Mouse (Mus musculus): ENCODE data around the gene Nmnat2. TPM values are rescaled to one million over a fixed set of nuclear protein-coding genes. Genes with fewer than 3 reads are reported as not detected.

Nmnat2 gene
- total RNA-seq, 2 experiments from 2014 or later = 136 to 152 TPM

DNA sequence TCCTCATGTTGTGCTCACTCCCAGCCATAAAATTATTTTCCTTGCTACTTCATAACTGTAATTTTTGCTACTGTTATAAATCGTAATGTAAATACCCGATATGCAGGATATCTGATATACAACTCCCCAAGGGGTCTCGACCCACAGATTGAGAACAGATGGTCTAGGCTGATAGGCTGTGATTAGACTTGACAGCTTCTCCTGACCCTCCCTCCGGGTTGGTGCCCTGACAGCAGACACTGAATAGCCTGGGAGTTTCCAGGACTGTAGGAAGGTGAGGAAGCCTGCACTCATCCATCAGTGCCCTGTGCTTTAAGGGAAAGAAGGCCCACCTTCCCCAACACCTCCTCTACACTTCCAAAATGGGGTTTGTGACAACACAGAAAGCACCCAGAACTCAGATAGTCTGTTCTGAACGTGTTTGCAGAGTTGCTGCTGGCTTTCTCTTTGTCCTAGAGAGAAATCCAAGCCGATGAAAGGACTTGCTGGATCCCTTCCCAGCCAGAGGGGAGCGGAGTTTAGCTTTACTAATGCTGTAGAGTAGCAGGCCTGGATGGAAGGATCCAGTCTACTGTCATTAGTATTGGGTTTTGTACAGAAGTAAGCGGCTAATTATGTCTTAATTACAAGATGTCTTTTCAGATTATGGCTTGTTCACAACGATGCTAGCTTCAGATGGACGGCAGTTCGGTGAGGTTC lies 61.8 kb downstream of the Nmnat2 start:
- DNase-seq (ENCODE audit: low spot score in 2 of 2) = no peak

DNA sequence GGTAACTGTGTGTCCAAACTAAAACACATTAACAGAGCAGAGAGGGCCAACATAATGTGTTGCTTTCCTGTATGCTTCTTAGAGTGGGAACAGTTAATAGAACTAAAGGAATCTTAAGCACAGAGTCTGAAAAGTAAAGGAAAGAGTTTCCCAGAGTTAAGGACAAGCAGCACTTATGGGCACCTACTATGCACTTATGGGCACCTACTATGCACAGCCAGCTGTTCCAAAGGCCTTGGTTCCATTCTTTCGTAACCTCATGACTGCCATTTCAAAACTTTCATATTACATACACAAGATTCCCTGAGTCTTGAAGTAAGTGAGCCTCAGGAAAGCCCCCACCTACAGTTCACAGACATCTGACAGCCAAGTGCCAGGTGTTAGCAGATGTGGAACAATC lies 64.3 kb downstream of the Nmnat2 start:
- no peak for DNase-seq (ENCODE audit: low spot score in 2 of 2)

DNA sequence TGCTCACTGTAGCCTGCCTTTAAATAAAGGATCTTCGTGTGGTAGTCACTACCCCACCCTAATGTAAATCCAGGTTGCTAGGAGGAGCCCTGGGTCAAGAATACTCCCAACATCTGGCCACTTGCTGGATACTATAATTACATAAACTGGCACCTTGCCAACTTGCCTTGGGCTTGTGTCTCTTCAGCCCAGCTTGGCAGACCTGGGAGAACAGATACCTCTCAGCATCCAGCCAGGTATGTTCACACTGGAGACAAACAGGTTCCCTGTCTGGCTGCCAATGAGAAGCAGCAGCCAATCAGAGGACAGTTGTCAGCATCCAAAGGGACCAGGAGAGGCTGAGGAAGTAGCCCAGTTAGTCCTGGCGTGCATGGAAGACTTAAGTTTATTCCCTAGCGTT lies 64.8 kb downstream of the Nmnat2 start:
- DNase-seq (ENCODE audit: low spot score in 2 of 2) = no peak

DNA sequence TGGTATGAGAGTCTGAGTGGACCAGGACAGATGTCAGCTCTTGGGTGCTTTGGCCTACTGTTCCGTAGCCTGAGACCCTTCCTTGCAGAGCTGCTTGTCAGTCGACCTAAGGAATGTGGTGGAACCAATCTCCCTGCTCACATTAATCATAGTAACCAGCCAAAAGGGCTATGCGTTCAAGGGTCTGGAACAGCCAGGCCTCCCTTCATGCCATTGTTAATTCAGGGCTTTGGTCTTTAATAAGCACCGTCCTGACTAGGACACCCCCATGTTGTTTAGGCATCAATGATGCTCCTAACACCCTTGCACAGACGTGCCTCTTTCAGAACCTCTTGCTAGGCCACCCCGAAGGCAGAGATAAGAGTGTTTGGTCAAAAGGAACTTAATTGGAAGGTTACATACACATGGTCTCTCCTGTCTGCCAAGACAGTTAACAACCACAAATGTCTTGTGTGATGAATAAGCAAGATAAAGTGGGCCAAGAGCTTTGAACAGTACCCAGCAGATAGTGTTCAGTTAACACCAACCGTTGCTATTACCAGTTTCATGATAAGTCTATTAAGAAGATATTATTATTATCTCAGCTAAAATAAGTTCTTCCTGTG lies 66.3 kb downstream of the Nmnat2 start:
- no peak for DNase-seq (ENCODE audit: low spot score in 2 of 2)

DNA sequence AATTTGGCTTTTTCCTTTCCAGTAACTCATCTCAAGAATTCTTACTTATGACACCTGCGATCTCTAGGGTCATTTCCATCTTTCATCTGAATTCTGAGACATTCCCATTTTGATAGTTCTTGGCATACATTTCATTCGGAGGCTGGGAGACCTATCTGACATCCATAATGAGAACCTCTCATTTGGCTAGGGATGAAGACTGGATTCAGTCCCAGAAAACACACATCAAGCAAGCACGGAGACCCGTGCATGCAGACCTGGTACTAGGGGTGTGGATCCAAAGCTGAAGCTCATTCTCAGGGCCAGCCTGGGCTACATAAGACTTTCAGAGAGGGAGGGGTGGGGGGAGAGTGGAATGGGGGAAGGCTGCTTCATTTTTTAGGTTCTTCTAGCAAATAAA lies 68.2 kb downstream of the Nmnat2 start:
- no peak for DNase-seq (ENCODE audit: low spot score in 2 of 2)

DNA sequence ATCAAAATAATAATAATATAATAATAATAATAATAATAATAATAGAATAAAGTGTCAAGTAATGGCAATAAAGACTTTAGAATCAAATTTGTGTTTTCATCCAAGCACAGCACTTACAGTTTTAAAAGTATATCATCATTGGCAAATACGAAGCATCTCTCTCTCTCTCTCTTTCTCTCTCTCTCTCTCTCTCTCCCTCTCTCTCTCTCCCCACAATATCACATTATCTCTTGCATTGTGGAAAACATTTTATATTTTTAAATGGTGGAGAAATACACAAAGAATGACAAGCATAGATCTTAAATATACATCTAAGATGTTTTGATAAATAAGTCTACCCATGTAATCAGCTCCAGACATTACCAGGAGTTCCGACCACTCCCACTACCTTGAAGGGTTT lies 69.1 kb downstream of the Nmnat2 start:
- DNase-seq (ENCODE audit: low spot score in 2 of 2) = no peak

DNA sequence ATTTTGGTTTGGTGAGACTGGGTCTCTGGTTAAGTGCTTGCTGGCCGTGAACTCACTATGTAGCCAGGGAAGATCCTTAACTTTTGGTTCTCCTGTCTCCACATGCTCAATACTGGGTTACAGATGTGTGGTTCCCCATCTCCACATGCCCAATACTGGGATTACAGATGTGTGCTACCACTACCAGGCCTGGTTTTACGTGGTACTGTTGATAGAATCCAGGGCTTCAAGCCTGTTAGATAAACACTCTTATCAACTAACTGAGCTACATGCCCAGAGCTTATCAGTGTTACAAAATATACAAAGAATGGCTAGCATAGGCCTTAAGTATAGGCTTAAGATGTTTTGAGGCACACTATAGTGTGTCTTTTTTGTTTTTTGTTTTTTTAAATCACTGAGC lies 69.7 kb downstream of the Nmnat2 start:
- DNase-seq (ENCODE audit: low spot score in 2 of 2) = no peak

DNA sequence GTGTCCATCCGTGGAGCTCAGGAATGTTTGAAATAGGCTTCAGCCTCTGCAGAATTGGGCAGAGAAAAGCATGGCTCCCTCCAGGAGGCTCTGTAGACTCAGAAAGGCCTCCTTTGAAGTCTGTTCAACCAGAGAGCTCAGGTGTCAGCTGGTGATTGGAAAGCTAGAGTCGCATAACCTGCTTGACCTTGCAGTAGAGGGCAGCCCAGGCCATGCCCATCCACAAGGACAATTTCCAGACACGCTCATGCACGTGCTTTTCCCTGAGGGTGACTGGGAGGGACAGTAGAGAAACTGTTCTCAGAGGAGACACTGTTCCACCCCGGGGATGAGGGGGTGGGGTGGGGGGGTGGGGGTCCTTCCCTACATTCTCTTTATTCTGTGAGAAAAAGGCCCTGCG lies 76.6 kb downstream of the Nmnat2 start:
- DNase-seq (ENCODE audit: low spot score in 2 of 2) = no peak

DNA sequence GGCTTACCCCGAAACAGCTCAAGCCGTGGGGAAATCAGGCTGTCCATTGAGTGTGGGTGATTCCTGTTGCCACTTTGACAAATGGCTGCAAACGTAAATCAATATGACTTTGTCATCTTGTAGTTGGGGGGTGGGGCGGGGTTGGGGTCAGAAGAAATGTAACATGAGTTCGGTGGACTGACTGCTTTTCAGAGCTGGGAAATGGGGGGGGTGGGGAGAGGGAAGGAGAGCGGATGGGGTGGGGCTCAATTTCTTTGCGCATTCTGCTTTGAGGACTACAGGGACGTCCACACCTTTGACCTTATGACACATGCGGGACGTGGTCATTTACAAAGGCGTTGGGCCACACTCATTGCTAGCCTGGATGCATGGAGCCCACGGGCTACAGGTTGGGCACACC lies 77.2 kb downstream of the Nmnat2 start:
- DNase-seq (ENCODE audit: low spot score in 2 of 2) = no peak

DNA sequence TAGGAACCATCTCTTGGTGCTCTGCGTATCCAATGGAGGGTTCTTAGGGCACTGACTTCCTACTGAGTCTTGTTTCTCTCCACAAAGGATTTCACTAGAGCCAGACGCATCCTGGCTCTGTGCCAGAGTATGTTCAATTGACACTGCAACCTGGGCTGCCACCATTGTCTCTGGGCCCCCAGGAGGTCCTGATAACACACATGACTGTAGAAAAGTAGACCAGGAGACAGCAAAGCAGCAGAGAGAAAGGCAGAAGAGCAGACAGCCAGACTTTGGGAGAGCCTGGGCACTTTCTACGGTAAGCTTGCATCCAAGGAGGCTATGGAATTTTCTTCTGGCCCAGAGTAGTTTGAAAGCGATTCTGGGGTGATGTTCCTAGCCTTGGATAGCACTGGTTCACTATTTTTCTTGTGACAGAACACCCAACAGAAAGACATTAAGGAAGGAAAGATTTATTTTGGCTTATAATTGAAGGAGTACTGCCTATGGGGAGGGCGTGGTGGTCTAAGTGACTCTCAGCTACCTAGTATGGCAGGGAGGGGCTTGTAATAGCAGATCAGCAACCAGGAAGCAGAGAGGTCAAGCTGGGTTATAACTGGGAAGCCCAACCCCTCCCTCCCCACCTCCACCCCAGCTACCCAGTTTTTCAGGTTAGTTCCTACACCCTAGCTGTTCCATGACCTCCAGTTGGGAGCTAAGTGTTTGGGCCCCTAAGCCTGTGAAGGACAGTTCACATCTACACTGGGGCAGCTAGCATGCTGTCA lies 78.5 kb downstream of the Nmnat2 start:
- DNase-seq (ENCODE audit: low spot score in 2 of 2) = no peak

DNA sequence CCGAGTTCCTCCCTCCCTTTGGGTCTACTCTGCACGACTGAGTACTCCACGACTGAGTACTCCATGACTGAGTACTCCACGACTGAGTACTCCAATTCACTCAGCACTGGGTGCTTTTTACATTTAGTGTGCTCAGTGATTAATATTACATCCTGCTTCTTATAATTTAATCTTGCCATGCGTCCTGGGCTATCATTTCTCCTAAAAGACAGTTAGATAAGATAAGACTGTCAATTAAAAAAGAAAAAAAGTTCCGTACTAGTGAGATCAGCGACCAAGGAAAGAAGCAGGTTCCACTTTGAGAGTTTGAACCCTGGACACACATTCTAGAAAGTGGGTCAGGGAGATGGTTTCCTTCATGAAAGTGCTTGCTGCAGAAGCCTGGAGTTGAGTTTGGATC lies 79.3 kb downstream of the Nmnat2 start:
- DNase-seq (ENCODE audit: low spot score in 2 of 2) = no peak

DNA sequence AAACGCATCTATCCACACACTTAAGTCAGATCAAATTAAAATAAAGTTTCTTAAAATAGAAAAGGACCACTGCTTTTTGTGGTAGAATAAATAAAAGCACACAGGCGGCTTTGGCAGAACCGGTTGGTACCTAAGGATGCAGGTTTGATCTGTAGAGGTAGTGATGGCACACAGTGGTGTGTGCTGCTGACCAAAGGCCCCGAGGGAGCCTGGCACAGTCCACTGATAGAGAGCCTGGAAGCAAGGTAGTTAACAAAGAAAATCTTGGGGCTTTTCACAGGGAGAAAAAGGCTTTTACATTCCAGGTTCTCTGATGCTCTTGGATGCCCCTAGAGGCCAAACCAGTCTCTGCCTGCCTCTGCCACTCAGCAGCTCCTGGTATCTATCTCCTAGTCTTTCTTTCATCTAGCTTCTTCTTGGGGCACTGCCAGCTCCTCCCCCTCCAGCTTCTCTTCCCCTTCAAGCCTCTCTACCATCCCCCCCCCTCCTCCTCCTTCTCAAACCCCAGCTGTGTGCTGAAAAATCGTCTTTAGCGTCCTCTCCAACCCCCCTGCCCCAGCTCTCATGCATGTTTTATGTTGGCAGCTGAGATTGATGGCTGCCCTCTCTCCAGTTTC lies 80.6 kb downstream of the Nmnat2 start:
- peak; percentile 59 to 85 for DNase-seq (ENCODE audit: low spot score in 2 of 2)

DNA sequence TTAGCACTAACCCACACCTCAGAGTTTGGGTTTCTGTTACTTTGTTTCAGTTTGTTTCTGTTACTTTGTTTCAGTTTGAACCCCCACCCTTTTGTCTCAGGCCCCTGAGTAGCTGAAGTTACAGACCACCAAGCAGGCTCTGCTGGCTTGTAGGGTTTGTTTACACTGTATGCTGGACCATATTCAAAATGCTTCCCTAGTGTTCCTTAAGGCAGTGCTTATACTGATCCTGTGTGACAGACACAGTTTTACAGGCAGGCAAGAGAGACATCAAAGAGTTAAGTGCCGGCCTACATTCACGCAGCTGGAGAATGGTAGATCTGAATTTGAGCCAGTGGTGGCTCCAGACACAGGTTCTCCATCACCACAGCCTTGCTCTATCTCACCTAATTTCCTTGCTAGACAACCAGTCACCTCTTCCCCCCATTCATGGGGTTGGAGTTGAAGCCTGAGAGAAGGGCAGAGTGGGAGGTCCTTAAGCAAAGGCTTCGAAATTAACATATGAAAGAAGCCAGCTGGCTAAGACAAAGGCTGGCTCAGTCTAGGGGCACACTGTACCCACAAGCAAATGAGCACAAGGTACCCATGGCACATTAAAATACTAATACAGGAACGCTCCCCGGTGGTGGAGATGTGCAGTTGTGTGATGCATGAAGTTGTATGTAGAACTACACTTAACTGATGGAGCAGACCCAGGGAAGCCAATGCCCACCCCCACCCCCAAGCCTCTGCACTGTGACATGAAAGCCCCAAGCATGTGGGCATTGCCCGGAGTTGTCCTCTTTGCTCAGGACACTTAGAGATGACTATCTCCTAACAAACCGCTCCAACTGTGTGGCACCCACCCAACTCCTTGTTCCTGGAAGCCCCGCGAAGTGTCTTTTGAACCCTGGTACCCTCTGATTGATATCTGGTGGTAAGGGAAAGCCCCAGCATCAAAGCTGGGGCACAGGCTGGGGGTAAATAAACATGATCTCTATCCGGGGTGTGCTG lies 82.9 kb downstream of the Nmnat2 start:
- peak in 1 of 2 experiments; percentile 59 for DNase-seq (ENCODE audit: low spot score in 2 of 2)

DNA sequence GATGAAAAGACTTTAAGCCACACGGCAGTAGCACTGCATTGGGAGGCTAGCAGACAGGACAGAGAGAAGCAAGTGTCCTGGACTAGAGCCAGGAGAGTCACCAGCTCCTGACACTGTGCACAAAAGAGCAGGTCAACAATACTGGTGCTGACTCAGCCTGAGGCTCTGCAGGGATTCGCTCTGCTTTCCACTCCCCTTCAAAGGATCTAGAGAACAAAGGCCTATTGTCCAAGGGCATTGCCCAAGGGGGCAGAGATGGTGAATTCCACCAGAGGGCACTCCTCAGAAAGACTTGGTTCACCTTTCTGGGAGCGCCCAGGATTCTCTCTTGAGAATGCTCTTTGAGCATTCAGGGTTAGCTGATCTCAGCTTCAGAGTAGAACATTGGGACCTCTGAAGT lies 85.3 kb downstream of the Nmnat2 start:
- DNase-seq (ENCODE audit: low spot score in 2 of 2) = peak in 1 of 2 experiments; percentile 48

DNA sequence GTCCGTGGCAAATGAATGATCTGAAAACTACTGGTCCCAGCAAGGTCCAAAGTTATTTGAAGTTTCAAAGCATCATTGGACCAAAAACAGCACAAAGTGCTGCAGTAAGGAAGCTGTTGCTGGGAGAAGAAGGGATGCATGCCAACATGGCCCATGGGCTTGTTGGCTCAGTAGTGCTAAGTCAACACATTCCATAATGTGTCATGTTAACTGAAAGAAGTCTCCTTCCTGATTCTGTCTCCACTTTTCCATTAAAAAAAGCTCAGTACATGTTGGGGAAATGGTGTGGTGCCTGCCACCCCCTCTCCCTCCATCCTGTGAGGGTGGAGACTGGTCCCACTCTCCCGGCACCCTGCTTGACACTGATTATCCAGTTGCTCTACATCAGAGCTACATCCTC lies 86.3 kb downstream of the Nmnat2 start:
- no peak for DNase-seq (ENCODE audit: low spot score in 2 of 2)

DNA sequence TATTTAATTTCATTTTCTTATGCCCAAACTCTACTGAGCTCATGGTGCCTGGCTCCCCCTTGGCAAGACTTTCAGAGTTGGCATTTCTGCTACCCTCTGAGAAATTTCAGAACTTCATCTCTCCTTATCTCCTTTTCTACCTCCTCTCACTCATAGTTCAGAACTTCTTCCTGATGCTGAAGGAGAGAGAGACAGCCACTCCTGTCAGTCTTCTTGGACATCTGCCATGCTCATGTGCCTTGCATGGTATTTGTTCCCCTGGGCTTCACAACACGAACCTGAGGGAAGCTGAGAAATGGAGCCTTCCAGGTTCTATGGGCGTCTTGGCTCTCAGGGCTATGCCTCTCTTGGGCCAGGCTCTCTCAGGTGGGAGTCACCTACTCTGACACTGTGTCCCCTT lies 87.5 kb downstream of the Nmnat2 start:
- no peak for DNase-seq (ENCODE audit: low spot score in 2 of 2)

DNA sequence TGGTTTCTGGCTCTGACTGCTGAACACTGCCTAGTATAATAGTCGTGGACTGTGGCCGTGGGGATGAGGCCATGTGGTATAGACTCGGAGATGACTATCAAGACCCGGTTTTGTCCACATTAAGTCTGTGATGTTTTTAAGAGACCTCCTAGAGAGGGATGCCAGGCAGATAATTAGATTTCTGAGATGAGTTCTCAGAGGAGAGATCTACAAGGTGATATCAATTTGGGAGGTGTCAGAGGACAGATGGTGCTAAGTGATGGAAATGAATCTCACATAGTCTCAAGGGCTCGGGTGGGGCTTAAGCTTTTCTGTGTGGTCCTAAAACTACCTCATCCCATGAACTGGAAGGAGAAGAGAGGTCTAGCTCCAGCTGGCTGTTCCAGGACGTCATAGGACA lies 88.5 kb downstream of the Nmnat2 start:
- DNase-seq (ENCODE audit: low spot score in 2 of 2) = no peak

DNA sequence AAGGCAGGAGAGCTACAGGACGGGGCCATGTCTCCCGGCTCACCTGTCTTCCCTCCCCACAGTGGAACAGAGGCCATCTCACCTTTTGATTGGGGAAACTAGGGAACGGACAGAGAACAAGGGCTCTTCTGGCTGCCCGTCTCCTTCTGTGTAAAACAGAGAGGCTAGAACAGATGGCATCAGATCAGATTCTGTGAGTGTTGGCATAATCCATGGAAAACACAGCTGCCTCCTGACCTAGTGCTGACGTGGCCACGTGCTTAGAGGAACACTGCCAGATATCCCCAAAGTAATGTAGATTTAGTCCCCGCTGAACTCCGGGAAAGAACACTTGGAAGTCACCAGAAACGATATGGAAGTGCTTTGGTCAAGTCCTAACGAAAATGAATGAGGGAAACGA lies 90.6 kb downstream of the Nmnat2 start:
- peak in 1 of 2 experiments; percentile 64 for DNase-seq (ENCODE audit: low spot score in 2 of 2)

DNA sequence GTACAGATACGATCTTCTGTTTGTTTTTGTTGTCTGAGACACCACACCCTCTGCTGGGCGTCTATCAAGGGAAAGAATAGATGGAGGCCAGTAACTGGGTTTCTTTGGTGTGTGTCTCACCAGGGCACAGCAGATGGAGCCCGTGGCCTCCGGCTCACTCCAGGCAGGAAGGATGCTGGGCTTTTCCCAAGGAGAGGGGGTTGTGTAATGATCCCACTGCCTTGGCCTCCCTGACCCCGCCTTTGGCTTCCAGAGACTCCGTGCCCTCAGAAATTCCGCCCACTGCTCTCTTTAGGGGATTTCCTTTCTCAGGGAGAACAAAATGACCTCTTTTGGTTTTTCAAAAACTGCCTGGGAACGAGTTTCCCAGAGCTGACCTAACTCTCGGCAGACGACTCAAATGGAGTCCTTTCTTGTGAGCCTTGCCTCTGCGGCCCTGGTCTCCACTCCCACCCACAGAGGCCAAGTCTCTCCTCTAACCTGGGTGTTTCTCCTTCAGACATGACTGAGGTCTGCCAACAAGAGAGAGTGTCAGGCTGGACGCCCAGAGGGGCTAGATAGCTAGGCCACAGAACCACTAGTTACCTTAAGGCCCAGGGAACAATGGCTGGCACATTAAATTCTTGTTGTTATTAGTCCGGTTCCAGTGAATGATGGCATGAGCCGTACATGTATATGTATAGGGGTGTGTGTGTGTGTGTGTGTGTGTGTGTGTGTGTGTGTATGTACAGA lies 93.5 kb downstream of the Nmnat2 start:
- no peak for DNase-seq (ENCODE audit: low spot score in 2 of 2)

DNA sequence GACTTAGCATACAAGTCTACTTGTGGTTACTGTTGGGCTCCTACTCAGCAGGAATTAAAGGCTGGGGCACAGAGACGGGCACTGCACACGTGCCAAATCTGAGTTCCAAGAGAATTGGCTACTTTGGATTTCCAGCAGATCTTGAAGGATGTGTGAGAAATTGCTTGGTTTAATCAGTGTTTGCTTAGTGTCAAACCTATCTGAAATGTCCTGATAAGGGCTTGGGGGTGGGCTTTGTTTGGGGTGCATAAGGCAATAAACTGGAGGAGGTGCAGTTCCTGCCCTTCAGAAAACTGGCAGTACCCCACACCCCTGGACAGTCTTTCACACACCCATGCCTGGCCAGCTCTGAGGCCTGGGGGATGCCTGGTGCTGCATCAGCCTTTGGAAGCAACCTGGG lies 94.7 kb downstream of the Nmnat2 start:
- DNase-seq (ENCODE audit: low spot score in 2 of 2) = no peak

Data from layer of hippocampus, adult 18-20 months (tissue).